Mouse (Mus musculus) spleen, adult 2 months (tissue): ENCODE data around the gene Chrng.
A peak's percentile ranks its signal among the peaks of the same experiment; 100 is the strongest.

Source experiments
- CTCF ChIP-seq: fragments of 200-500 bp; IDR thresholded peaks from 2 replicates; pipeline ENCODE4 v1.5.1; 2011; ENCODE audit warnings: mild to moderate bottlenecking, inconsistent platforms; ENCODE audit not compliant: insufficient read depth, insufficient read length, insufficient replicate concordance; ENCODE audit errors: extremely low read depth
- POLR2A ChIP-seq: fragments of 200-500 bp; IDR thresholded peaks from 2 replicates; pipeline ENCODE4 v1.6.1; 2011; ENCODE audit warnings: low read depth, low read length, inconsistent platforms

GRCm38 (mm10) chr1:87187037-87187355, 17.5 kb upstream of the Chrng start:
- TF ChIP-seq CTCF, result peak; percentile 78
- no peak for TF ChIP-seq POLR2A
